Mouse (Mus musculus): Measurements from ENCODE around the gene Syt17.

DNA sequence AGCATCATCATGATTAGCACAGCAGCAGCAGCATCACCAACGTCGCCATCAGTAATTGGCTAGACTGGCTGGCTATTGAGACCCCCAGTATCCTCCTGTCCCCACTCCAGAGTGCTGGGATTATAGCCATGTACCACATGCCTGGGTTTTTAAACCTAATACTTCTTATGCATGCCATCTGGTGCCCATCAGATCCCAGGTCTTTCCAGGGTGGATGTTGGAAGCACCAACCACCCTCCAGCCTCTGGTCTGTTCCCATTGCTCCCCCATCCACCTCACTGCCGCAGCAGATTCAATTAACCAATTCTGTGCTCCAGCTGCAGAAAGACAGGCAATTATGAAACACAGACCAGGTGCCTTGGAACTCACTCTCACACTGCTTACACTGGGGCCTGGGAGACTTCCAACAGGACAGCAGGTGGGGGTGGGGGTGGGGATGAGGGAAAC is 45.4 kb downstream of the Syt17 start:
- TF ChIP-seq CTCF (IDR thresholded peaks at IDR 0.05; ENCODE audit: borderline replicate concordance, extremely low read depth, insufficient read depth, insufficient read length) (no peak), POLR2A (IDR thresholded peaks at IDR 0.05; ENCODE audit: borderline replicate concordance, extremely low read depth, insufficient read depth, insufficient read length, poor library complexity, severe bottlenecking) (no peak)

All from brain, embryonic 14.5 days (tissue).